ENCODE assay signal across 10 mouse cellular contexts in genomic region chr17:81618461-81618860, GRCm38 (mm10).
DNase-seq lines count a peak whose midpoint lies in the region; ATAC-seq and TF ChIP-seq lines count a peak whose summit lies in the region.
"Had no signal": no experiment of that assay in that cellular context is flagged by ENCODE, and none has a peak within 500 bp of the region (broad histone marks: within the 10 kb centered on the region; RNA-seq: fewer than 3 reads in every experiment).

No protein-coding gene starts in this region.

- no peaks in the 10 kb centered on the region for H3K36me3 ChIP-seq in lung, postnatal 0 days (ENCODE audit: insufficient read depth, low read length)

- no peak overlapping the region for H3K4me3 ChIP-seq in lung, postnatal 0 days (ENCODE audit: low read depth, low read length)

- WGBS in lung, postnatal 0 days: 39% methylated on average over 5 of the region's 5 CpGs

- TF ChIP-seq CTCF in lung, postnatal 0 days (IDR thresholded peaks at IDR 0.05): no peak

- H3K27ac ChIP-seq in lung, postnatal 0 days (ENCODE audit: low read length): peak overlapping the region; percentile 57; the same call in 1 of the 2 replicates
- H3K27ac ChIP-seq: hindbrain, embryonic 14.5 days had no signal

- no peak overlapping the region for H3K9ac ChIP-seq in lung, postnatal 0 days (replicated peaks; ENCODE audit: low read depth)
- H3K9ac ChIP-seq: hindbrain, embryonic 14.5 days had no signal

- TF ChIP-seq EP300 in lung, postnatal 0 days (IDR thresholded peaks at IDR 0.05): no peak; the same call in 1 of the 2 replicates

- DNase-seq in cerebellum, adult 18-20 months: peak; percentile 43 to 44
- no peak for DNase-seq in cerebellum, adult 8-10 months
- DNase-seq in kidney, postnatal 10 days: peak; percentile 15
- no peak for DNase-seq in kidney, postnatal 4 days
- peak; percentile 85 for DNase-seq in brain, adult 2 months (ENCODE audit: low read depth, low spot score)
- peak; percentile 89 for DNase-seq in lung, postnatal 0 days (ENCODE audit: low spot score)
- no peak for DNase-seq in adrenal gland, postnatal 25 days
- DNase-seq in urinary bladder, adult 18-20 months (ENCODE audit: low spot score in 2 of 2): no peak
- DNase-seq: spleen, adult 18-20 months had no signal

- H3K4me2 ChIP-seq in lung, postnatal 0 days (replicated peaks; ENCODE audit: low read depth, low read length): no peak overlapping the region
- H3K4me2 ChIP-seq: hindbrain, embryonic 14.5 days had no signal

- no peaks in the 10 kb centered on the region for H3K9me3 ChIP-seq in lung, postnatal 0 days (ENCODE audit: low read length)

- 0 out of 2 replicates have a peak, but pooled peaks cover 7% of the 10 kb centered on the region for H3K4me1 ChIP-seq in lung, postnatal 0 days (ENCODE audit: insufficient read depth, low read depth, low read length)

- H3K27me3 ChIP-seq in lung, postnatal 0 days (replicated peaks; ENCODE audit: insufficient read depth, low read length): no peaks in the 10 kb centered on the region

- peak; percentile 84 for ATAC-seq in lung, postnatal 0 days

Comparison
In these comparisons a context has a peak if more than half of its experiments do, and no peak if none do; other contexts are left out.
1. DNase-seq: peak in cerebellum, adult 18-20 months (2 of 2), kidney, postnatal 10 days (single experiment), brain, adult 2 months (single experiment) and lung, postnatal 0 days (single experiment); none in cerebellum, adult 8-10 months (single experiment), kidney, postnatal 4 days (0 of 2), adrenal gland, postnatal 25 days (single experiment) and urinary bladder, adult 18-20 months (0 of 2).